Mouse (Mus musculus) gastrocnemius, adult 8-10 months (tissue): ENCODE measurements around the gene Ear2. TPM values are rescaled to one million over a fixed set of nuclear protein-coding genes. Genes with fewer than 3 reads are reported as not detected.
A peak's percentile ranks its signal among the peaks of the same experiment; 100 is the strongest.
"Not testable (repeated sequence)": the region's sequence is repeated elsewhere in the genome, so short reads cannot be mapped to it uniquely, and the experiment has no call there.

ENCODE experiments used
- DNase-seq, 2 experiments: peaks; one replicate each; pipeline ENCODE4 v3.0.0; 2022; ENCODE audit warnings: low spot score in 2 of 2
- total RNA-seq, 4 experiments: library from RNA; stranded (reverse); gene quantifications; 2 replicates each; pipeline ENCODE4 v1.2.4; 2022

Gene Ear2
- 1 to 10 TPM in 2 of 4 experiments, not detected in 2; 1.3 to 1.8 TPM for total RNA-seq

DNA sequence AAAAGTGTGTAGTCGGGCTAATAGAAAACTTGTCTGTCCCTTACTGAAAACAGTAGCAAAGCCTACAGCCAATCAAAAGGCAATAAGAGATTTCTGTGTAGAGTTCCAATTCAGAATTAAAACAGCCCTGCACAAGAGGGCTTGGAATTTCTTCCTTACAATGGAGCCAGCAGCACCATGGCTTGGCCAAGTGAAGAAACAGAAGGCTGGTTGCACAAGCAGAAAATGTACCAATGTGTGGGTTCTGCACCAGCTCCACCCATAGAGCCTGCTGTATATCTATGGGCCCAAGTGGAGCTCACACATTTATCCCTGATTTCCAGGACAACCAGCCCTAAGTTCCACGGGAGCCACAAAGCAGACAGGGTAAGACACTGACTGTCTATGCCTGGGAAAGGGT lies at the start of gene Ear2:
Gene Ear2 (plus strand): TSS at position 301 of the 400 bp plus-strand sequence.
- DNase-seq, result not testable (repeated sequence)

DNA sequence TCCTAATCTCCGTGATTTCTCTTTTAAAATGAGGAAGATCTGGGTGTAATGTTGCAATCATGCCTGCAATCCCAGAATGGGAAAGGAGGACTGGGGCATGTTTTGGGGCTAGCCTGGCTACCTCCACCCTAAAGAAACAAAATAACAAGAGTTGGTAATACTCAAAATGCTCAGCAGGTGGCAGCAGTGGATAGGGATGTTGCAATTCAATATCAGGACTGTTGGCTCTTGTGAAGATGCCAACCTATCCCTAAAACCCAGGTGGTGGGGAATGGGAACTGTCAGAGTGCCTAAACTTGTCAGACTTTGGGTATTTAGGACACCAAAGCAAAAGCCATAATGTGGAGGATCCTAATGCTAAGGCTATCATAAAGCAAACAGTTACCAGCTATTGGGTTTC lies 34.6 kb upstream of the Ear2 start:
- DNase-seq, result not testable (repeated sequence)

DNA sequence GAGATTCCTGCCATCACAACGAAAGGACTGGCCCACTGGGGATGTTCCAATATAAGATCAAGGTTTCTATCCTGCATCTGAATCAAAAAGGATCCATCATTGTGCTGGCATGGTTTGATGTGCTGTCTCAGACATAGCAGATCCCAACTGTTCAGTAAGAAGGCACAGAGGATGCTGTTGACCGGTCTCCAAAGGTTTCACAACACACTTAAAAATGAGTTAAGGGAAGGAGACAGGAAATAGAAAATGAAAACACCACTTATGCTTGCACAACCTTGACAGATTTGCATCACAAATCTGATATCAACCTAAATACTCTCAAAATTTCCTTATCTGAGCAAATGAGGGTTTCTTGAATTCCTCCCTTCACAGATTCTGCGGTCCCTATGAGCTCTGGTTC lies 31.9 kb upstream of the Ear2 start:
- not testable (repeated sequence) for DNase-seq

DNA sequence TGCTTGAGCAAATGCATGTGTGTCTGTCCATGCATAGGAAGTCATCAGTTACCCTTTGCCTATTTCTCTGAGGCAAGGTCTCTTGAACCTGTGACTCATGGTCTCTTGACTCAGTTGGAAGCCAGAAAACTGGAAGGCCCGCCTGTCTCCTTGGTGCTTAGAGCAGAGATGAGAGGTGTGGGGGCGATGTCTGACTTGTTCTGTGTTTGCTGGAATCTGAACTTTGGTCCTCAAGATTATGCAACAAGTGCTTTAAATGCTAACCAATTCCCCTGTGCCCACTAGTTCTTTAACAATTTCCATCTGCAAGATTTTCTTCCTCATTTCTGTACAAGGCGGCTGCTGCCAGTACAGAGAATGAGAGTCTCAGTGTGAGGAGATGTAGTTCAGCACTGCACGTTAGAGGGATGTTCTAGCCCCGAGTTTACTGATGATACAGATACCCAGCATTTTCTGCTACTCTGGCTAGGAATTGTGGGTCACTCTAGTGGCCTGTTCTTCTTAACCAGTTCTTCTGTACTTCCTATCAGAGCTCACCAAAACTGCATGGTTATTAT lies 24.6 kb upstream of the Ear2 start:
- DNase-seq, result peak in 1 of 2 experiments; percentile 2

DNA sequence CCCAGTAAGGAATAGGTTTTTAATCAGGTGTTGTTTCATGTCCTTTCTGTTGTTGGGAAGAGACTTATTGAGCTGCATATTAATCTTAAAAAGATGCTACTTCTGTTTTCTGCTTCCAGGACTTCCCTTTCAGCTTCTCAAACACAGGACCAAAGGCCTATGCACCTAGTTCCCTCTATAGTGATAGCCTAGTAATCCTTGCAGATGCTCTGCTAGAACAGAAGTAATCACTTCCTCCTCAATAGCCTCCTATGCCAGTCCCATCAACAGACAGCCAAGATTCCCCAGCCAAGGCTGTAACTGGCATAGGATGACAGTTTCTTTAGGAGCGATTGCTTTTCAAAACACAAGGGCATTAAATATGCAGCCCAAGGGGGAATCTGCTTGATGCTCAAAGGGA lies 15.9 kb upstream of the Ear2 start:
- not testable (repeated sequence) for DNase-seq

DNA sequence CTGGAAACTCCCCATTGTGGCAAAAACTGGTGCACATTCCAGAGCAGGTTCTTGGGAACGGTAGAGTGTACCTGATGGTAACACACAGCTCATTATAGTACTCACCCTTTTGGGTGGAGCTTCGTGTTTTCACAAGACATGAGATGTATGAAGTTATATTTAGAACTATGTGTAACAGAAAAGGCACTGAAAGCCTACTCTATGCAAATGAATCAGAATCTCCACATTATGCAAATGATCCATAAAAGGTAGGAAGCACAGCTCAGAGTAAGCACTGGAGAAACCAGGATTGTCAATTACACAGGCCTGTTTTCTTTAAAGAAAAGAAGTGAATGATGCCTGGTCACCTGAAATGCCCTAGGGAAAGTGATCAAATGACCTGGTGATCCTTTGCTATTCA lies 14.9 kb upstream of the Ear2 start:
- not testable (repeated sequence) for DNase-seq

DNA sequence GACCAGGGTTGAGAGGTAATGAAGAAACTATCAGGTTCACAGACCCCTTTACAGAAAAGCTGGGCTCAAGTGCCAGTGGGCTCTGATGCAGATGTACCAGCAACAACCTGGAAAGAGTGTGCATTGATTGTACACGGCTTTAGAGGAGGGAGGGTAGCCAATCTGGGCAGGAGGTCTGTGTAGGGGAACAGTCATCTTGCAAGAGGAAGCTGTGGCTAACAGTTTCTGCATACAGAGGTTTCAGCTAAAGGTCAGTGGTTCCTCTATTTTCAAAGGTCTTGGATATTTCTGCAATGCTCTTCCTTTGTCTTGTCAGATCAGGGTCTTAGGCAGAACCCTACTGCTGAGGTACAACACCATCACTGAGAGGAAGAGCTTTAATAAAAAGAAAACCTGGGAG lies 10.9 kb upstream of the Ear2 start:
- DNase-seq, result not testable (repeated sequence)

DNA sequence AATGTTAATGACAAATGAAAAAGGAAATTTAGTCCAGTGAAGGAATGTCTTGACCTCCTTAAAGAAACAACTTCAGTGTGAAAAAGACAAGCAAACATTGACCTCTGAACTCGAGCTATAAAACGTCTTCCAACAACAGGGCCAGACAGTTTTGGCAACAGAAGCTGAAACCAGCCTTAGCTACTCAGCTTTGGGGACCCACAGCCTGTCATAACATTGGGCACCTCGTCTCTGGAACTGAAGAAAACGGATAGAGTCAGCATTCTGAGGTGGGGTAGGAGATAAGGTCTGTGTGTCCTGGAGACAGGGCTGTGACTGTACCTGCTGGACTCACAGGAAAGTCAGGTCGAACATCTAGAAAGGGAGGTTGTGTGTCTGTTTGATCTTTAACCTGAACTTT lies 8.0 kb upstream of the Ear2 start:
- DNase-seq, result not testable (repeated sequence)

DNA sequence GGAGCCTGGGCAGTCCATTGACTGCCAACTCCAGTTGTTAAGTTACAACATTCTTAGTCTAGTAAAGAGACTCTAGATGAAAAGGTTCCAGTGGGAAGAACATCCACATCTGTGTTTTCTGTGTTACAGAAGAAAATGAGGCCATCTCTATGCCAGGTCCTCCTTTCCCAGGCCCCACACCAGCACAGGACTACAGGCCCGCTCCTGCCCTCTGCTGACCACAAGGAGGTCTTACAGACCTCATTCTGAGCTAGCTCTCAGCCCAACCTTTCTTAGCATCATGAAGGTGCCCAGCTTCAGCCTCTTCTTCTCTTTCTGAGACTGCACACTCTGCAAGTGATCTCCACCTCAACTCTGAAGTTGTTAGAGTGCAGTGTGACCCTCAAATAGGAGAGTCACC lies 2.4 kb upstream of the Ear2 start:
- not testable (repeated sequence) for DNase-seq

DNA sequence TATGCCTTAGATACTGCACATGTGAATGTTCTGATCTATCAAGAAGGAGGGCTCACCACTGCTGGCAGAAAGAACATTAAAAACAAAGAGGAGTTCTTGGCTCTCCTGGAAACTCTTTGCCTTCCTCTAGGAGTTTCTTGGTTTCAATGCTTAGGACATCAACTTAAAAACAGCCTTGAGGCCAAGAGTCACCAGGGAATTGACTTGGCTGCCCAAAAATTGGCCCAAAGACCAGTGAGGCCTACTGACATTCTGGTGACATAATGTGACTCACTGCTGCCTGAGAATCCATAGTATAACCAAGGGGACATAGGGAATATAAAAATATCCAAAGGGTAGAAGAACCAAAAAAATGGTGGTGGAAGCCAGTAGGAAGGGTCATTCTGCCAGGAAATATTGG lies 8.5 kb downstream of the Ear2 start:
- no peak for DNase-seq

DNA sequence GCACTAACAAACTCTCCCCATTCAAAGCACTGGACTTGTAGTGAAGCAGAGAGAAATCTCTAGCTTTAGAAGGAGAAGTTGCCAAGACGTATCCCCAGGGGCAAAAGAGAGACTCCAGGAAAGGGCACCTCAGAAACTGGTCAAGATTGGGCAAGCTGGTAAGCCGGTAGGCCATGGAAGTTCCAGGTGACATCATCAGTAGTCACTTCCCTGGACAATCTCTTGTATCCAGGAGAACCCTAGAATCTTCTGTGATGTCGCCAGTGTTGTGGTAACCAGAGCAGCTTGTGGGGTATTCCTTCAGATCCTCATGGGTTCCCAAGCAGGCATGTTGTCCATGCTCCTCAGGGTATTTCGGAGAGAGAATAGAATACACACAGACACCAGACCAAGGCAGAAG lies 21.1 kb downstream of the Ear2 start, which contains the start of gene Gm3327:
Gene Gm3327 (plus strand): TSS at position 301 of the 400 bp plus-strand sequence.
- not testable (repeated sequence) for DNase-seq

Other genes starting within 250 kb of the Ear2 start
- not detected for gene Ear1, start 227.1 kb upstream of the Ear2 start, total RNA-seq
- gene Ear10, start 179.1 kb upstream of the Ear2 start, total RNA-seq, result not detected
- under 1 TPM in 3 of 4 experiments, not detected in 1; 0.13 to 0.22 (median 0.17) TPM for gene Gm8113, start 177.3 kb upstream of the Ear2 start, total RNA-seq
- not detected for gene Ang5, start 145.6 kb upstream of the Ear2 start, total RNA-seq
- gene Ang6, start 100.4 kb upstream of the Ear2 start, total RNA-seq, result not detected
- gene Gm3327, start 21.2 kb downstream of the Ear2 start, total RNA-seq, result not detected
- not detected for gene Gm8212, start 95.0 kb downstream of the Ear2 start, total RNA-seq
- not detected for gene 4930503E14Rik, start 110.6 kb downstream of the Ear2 start, total RNA-seq
- not detected for gene Gm8220, start 182.9 kb downstream of the Ear2 start, total RNA-seq
- not detected for gene Gm5930, start 235.9 kb downstream of the Ear2 start, total RNA-seq